Mouse (Mus musculus) CH12.LX (cell line): ENCODE results near the gene Fam117a. TPM values are rescaled to one million over a fixed set of nuclear protein-coding genes. Genes with fewer than 3 reads are reported as not detected.
A peak's percentile ranks its signal among the peaks of the same experiment; 100 is the strongest.

Source experiments
- DNase-seq: peaks from one replicate; pipeline ENCODE4 v3.0.0-alpha.2; 2013; ENCODE audit errors: extremely low read depth
- H3K27ac ChIP-seq: 2 replicates; pipeline ENCODE4 v1.5.1; 2012; ENCODE audit warnings: low read depth, mild to moderate bottlenecking, control low read depth, moderate library complexity; ENCODE audit not compliant: insufficient read depth
- H3K27me3 ChIP-seq: replicated peaks from 2 replicates; pipeline ENCODE3; 2012; ENCODE audit warnings: inconsistent platforms
- H3K36me3 ChIP-seq, 2 experiments: replicated peaks in 1 of 2; 2 replicates each; pipeline versions ENCODE3 to v1.6.1; 2012; ENCODE audit warnings: inconsistent platforms in 1 of 2, low read length in 1 of 2, mild to moderate bottlenecking in 1 of 2, mixed read lengths in 1 of 2, moderate library complexity in 1 of 2; ENCODE audit not compliant: control insufficient read depth in 1 of 2, insufficient read depth in 1 of 2
- H3K4me1 ChIP-seq, 2 experiments: 2 replicates each; pipeline ENCODE4 v1.6.1; 2012; ENCODE audit warnings: inconsistent platforms in 1 of 2, moderate library complexity in 1 of 2; ENCODE audit not compliant: insufficient read depth in 2 of 2, control insufficient read depth in 1 of 2
- H3K4me2 ChIP-seq: 2 replicates; pipeline ENCODE4 v1.6.1; 2012; ENCODE audit warnings: low read depth, mild to moderate bottlenecking, control low read depth; ENCODE audit not compliant: poor library complexity, insufficient read depth, severe bottlenecking
- H3K4me3 ChIP-seq, 3 experiments: fragments of 150-350 bp in 1 of 3; sonication (generic) in 1 of 3; replicated peaks in 1 of 3; 2 replicates each; pipeline versions ENCODE3 to v1.5.1; 2011 to 2012; ENCODE audit warnings: low read depth in 2 of 3, low read length in 2 of 3, mild to moderate bottlenecking in 2 of 3, moderate library complexity in 2 of 3, control low read depth in 1 of 3, improper control_type of control experiment in 1 of 3, inconsistent platforms in 1 of 3, mixed read lengths in 1 of 3; ENCODE audit not compliant: poor library complexity in 1 of 3
- H3K79me2 ChIP-seq: replicated peaks from 2 replicates; pipeline ENCODE4 v1.6.1; 2012; ENCODE audit warnings: mild to moderate bottlenecking, moderate library complexity; ENCODE audit not compliant: control insufficient read depth, poor library complexity, insufficient read depth, severe bottlenecking; ENCODE audit errors: extremely low read depth
- H3K9ac ChIP-seq: 2 replicates; pipeline ENCODE4 v1.6.1; 2012; ENCODE audit warnings: low read depth, mild to moderate bottlenecking, control low read depth, moderate library complexity; ENCODE audit not compliant: insufficient read depth
- H3K9me3 ChIP-seq: replicated peaks from 2 replicates; pipeline ENCODE3; 2012; ENCODE audit warnings: low read length, inconsistent platforms, mixed read lengths
- BHLHE40 ChIP-seq: IDR thresholded peaks from 2 replicates; pipeline ENCODE4 v1.6.1; 2011; ENCODE audit warnings: mild to moderate bottlenecking, low read depth, low read length, improper control_type of control experiment
- CHD2 ChIP-seq: IDR thresholded peaks from 2 replicates; pipeline ENCODE4 v1.6.1; 2011; ENCODE audit warnings: low read length, improper control_type of control experiment
- E2F4 ChIP-seq: IDR thresholded peaks from 2 replicates; pipeline ENCODE4 v1.6.1; 2011; ENCODE audit warnings: low read depth, low read length, improper control_type of control experiment; ENCODE audit not compliant: insufficient replicate concordance
- ELF1 ChIP-seq: IDR thresholded peaks from 2 replicates; pipeline ENCODE4 v1.6.1; 2014; ENCODE audit warnings: low read depth, mild to moderate bottlenecking, inconsistent platforms, low read length, improper control_type of control experiment
- EP300 ChIP-seq: IDR thresholded peaks from 2 replicates; pipeline ENCODE4 v1.6.1; 2011; ENCODE audit warnings: low read length, improper control_type of control experiment
- ETS1 ChIP-seq: conservative IDR thresholded peaks from 2 replicates; pipeline ENCODE4 v1.6.1; 2012; ENCODE audit warnings: low read depth, mild to moderate bottlenecking, inconsistent platforms, low read length, improper control_type of control experiment, moderate library complexity
- GABPA ChIP-seq: IDR thresholded peaks from 2 replicates; pipeline ENCODE4 v1.6.1; 2012; ENCODE audit warnings: low read depth, low read length, improper control_type of control experiment, inconsistent platforms; ENCODE audit not compliant: insufficient replicate concordance
- HCFC1 ChIP-seq: IDR thresholded peaks from 2 replicates; pipeline ENCODE4 v1.6.1; 2012; ENCODE audit warnings: low read depth, mild to moderate bottlenecking, inconsistent platforms, low read length, improper control_type of control experiment
- IRF4 ChIP-seq: IDR thresholded peaks from 2 replicates; pipeline ENCODE4 v1.6.1; 2014; ENCODE audit warnings: low read depth, mild to moderate bottlenecking, inconsistent platforms, low read length, improper control_type of control experiment
- JUN ChIP-seq: IDR thresholded peaks from 2 replicates; pipeline ENCODE4 v1.6.1; 2011; ENCODE audit warnings: low read depth, mild to moderate bottlenecking, low read length, improper control_type of control experiment, moderate library complexity; ENCODE audit not compliant: insufficient read depth
- JUND ChIP-seq: conservative IDR thresholded peaks from 2 replicates; pipeline ENCODE4 v1.6.1; 2011; ENCODE audit warnings: low read depth, low read length, improper control_type of control experiment
- MAX ChIP-seq: IDR thresholded peaks from 2 replicates; pipeline ENCODE4 v1.6.1; 2011; ENCODE audit warnings: low read length, improper control_type of control experiment
- MAZ ChIP-seq: IDR thresholded peaks from 2 replicates; pipeline ENCODE4 v1.6.1; 2012; ENCODE audit warnings: low read depth, mild to moderate bottlenecking, inconsistent platforms, low read length, improper control_type of control experiment, moderate library complexity
- MEF2A ChIP-seq: IDR thresholded peaks from 2 replicates; pipeline ENCODE4 v1.6.1; 2014; ENCODE audit warnings: low read depth, mild to moderate bottlenecking, inconsistent platforms, low read length, improper control_type of control experiment, borderline replicate concordance
- MXI1 ChIP-seq: IDR thresholded peaks from 2 replicates; pipeline ENCODE4 v1.6.1; 2011; ENCODE audit warnings: mild to moderate bottlenecking, low read depth, low read length, improper control_type of control experiment
- NELFE ChIP-seq: IDR thresholded peaks from 2 replicates; pipeline ENCODE4 v1.6.1; 2011; ENCODE audit warnings: low read depth, low read length, improper control_type of control experiment
- NRF1 ChIP-seq: IDR thresholded peaks from 2 replicates; pipeline ENCODE4 v1.6.1; 2014; ENCODE audit warnings: low read depth, mild to moderate bottlenecking, inconsistent platforms, low read length, improper control_type of control experiment, moderate library complexity
- POLR2A ChIP-seq: IDR thresholded peaks from 2 replicates; pipeline ENCODE4 v1.6.1; 2011; ENCODE audit warnings: low read depth, mild to moderate bottlenecking, improper control_type of control experiment, low read length
- POLR2AphosphoS2 ChIP-seq: IDR thresholded peaks from 2 replicates; pipeline ENCODE4 v1.6.1; 2011; ENCODE audit warnings: low read depth, low read length, improper control_type of control experiment
- RAD21 ChIP-seq: IDR thresholded peaks from 2 replicates; pipeline ENCODE4 v1.6.1; 2011; ENCODE audit warnings: low read depth, mild to moderate bottlenecking, low read length, improper control_type of control experiment, moderate library complexity
- SIN3A ChIP-seq: IDR thresholded peaks from 2 replicates; pipeline ENCODE4 v1.6.1; 2012; ENCODE audit warnings: low read length, improper control_type of control experiment, inconsistent platforms
- TBP ChIP-seq: conservative IDR thresholded peaks from 2 replicates; pipeline ENCODE4 v1.6.1; 2011; ENCODE audit warnings: low read depth, low read length, improper control_type of control experiment
- TCF12 ChIP-seq: IDR thresholded peaks from 2 replicates; pipeline ENCODE4 v1.6.1; 2014; ENCODE audit warnings: low read depth, mild to moderate bottlenecking, inconsistent platforms, low read length, improper control_type of control experiment
- UBTF ChIP-seq: IDR thresholded peaks from 2 replicates; pipeline ENCODE4 v1.6.1; 2012; ENCODE audit warnings: low read depth, mild to moderate bottlenecking, inconsistent platforms, low read length, improper control_type of control experiment, moderate library complexity
- ZMIZ1 ChIP-seq: IDR thresholded peaks from 2 replicates; pipeline ENCODE4 v1.6.1; 2012; ENCODE audit warnings: low read depth, mild to moderate bottlenecking, inconsistent platforms, low read length, improper control_type of control experiment
- dilution Hi-C: fragments of 300-500 bp; cut with MboI; formaldehyde crosslinking; loops from 2 replicates; pipeline ENCODE4 v1.14.3; 2020; ENCODE audit warnings: low sequenced_read_pairs; ENCODE audit not compliant: extremely low pct_unique_long_range_greater_than_20kb, extremely low pct_ligation_motif_present
- in situ Hi-C: fragments of 300-500 bp; cut with MboI; formaldehyde crosslinking; loops from 3 replicates; pipeline ENCODE4 v1.14.3; 2019; ENCODE audit warnings: low sequenced_read_pairs, low pct_ligation_motif_present, low pct_unique_long_range_greater_than_20kb, mixed read lengths
- polyA plus RNA-seq: library from polyadenylated mRNA; unstranded; fragments of >175 nt; gene quantifications from 2 replicates; pipeline ENCODE4 v1.2.1, GENCODE M21; 2012; ENCODE audit warnings: low read depth; ENCODE audit not compliant: insufficient read length
- total RNA-seq, 2 experiments: library from RNA; depleted of rRNA; stranded (reverse); fragments of 300-350 nt in 1 of 2; fragments of >200 nt in 1 of 2; gene quantifications; 2 replicates each; pipeline ENCODE4 v1.2.3; 2012 to 2014

Gene Fam117a
- total and polyA plus RNA-seq, 3 experiments = 0.54 to 2.2 (median 0.91) TPM

DNA sequence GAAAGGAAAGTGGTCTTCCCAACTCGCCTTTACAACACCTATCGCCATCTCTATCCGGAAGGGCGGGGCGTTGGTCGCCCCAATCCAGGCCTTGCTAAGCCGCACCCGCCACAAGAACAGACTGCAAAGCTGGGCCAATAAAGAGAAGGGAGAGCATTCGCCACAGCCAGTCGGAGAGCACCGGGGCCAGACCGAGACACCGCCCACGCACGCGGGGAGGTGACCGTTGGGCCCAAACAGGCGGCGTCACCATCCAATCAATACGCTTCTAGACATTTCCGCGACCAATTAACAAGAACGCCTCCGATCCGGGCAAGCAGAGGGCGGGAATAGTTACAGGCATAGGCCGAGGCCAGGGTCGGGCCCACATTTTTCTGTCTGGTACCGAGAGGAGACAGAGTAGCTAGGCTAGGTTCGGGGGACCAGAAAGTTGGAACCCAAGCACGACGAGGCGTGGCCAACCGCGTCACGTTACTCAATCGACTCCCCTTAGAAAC, 27.3 kb upstream of the Fam117a start:
- no peak for TF ChIP-seq JUND
- 0 out of 2 replicates have a peak, but pooled peaks have one; percentile 72 for TF ChIP-seq MAZ
- TF ChIP-seq TCF12 = peak; percentile 83
- TF ChIP-seq E2F4 = peak; percentile 92; the same call in 1 of the 2 replicates
- peak; percentile 51; the same call in 1 of the 2 replicates for TF ChIP-seq UBTF
- TF ChIP-seq ELF1 = peak; percentile 84
- no peak for TF ChIP-seq MEF2A
- peak; percentile 90 for TF ChIP-seq CHD2
- no peak; the same call in 1 of the 2 replicates for TF ChIP-seq POLR2AphosphoS2
- peak; percentile 74 for TF ChIP-seq MXI1
- TF ChIP-seq EP300 = no peak
- TF ChIP-seq JUN = no peak
- peak; percentile 39; the same call in 1 of the 2 replicates for TF ChIP-seq MAX
- TF ChIP-seq IRF4 = peak; percentile 19; the same call in 1 of the 2 replicates
- TF ChIP-seq TBP = peak; percentile 94
- no peak for TF ChIP-seq GABPA
- TF ChIP-seq RAD21 = no peak
- no peak for TF ChIP-seq HCFC1
- TF ChIP-seq ETS1 = no peak
- peak; percentile 94 for TF ChIP-seq ZMIZ1
- peak; percentile 98 for TF ChIP-seq NELFE
- peak; percentile 70 for TF ChIP-seq NRF1
- peak; percentile 77 for TF ChIP-seq BHLHE40
- TF ChIP-seq SIN3A = 0 out of 2 replicates have a peak, but pooled peaks have one; percentile 1
- peak; percentile 96 for TF ChIP-seq POLR2A
- Histone ChIP-seq H3K36me3 (peaks cover 10 to 33% of the 10 kb centered on the region in 2 experiments), H3K4me3 (peak overlapping the region; percentile 85 to 100 (median 92)), H3K4me1 (peaks cover 5 to 27% of the 10 kb centered on the region in 2 experiments; a peak in 3 of 4 replicates), H3K4me2 (peak overlapping the region; percentile 97; the same call in 1 of the 2 replicates), H3K27ac (peak overlapping the region; percentile 87), H3K27me3 (no peaks in the 10 kb centered on the region), H3K9ac (peak overlapping the region; percentile 100), H3K79me2 (peaks cover 45% of the 10 kb centered on the region), H3K9me3 (no peaks in the 10 kb centered on the region)
- dilution Hi-C loops = no loop called here
- peak; percentile 99 for DNase-seq
- in situ Hi-C loops = no loop called here
